Mouse (Mus musculus) stomach, postnatal 0 days (tissue): ENCODE measurements around the gene Mdga1.

Experiments used
- CTCF ChIP-seq: IDR thresholded peaks from 2 replicates; pipeline ENCODE4 v1.5.1; 2016; ENCODE audit warnings: antibody characterized with exemption, low read depth, mild to moderate bottlenecking, moderate library complexity
- EP300 ChIP-seq: optimal IDR thresholded peaks from 2 replicates; pipeline ENCODE3; 2016; ENCODE audit warnings: antibody characterized with exemption

DNA sequence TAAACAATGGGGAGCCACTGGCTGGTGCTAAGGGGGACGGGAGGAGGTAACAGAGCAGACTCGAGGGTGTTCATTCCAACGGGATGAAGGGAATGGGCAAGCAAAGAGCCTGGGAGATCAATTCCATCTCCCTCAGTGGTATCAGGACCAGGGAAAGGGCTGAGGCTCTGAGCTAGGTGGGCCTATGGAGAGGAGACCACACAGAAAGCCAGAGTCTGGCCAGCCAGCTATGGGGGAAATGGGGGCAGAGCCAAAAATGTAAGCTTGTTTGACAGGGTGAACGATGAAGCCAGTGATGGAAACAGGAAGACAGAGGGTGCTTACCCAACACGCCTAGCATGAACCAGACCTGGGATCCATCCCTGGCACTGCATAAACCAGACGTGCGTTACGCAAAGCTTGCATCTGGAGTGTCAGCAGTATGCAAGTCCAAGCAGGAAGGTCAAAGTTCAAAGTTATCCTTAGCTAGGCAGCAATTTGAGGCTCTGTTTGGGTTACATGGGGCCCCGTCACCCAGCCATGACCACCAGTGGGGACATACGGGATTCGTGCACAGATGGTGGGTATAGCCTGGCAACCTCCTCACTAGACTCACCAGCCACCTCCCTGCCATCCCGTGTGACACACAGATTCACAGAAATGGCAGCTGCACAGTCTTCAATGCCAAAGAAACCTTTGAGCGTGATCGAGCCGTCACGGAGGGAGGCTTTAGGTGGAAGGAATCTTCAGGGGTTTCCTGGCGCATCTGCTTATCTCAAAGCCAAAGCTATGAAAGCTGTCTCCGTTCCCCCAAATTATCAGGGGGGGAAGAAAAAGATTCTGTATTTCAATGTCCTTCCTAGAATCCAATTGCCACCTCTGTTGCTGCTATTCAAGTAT is 113.9 kb downstream of the Mdga1 start:
- TF ChIP-seq CTCF (no peak), EP300 (no peak)
